Mouse (Mus musculus): Measurements from ENCODE around the gene Tmem178. TPM values are rescaled to one million over a fixed set of nuclear protein-coding genes. Genes with fewer than 3 reads are reported as not detected.

Gene Tmem178
- total RNA-seq, 2 experiments from 2014 or later: 3.2 TPM

DNA sequence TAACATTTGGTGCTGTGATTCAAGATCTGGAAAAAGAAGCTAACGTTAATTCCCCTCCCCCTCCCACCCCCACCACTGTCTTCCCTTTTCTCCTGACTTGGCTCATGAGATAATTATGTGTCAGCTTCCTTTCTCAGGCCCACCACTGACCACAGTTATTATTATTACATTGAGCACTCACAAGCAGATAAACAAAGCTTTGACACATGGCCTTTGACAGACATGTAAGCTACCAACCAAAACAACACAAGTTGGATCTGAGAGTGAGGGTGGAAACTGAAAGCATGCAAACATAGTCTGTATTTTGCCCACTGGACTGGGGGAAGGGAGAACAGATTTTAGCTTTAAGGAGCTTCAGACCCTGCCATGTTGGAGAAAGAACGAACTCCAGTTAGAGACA, 52.8 kb downstream of the Tmem178 start:
- no peak for DNase-seq

GRCm38 (mm10) chr17:80998958-80999357, 54.5 kb downstream of the Tmem178 start:
- DNase-seq: no peak

DNA sequence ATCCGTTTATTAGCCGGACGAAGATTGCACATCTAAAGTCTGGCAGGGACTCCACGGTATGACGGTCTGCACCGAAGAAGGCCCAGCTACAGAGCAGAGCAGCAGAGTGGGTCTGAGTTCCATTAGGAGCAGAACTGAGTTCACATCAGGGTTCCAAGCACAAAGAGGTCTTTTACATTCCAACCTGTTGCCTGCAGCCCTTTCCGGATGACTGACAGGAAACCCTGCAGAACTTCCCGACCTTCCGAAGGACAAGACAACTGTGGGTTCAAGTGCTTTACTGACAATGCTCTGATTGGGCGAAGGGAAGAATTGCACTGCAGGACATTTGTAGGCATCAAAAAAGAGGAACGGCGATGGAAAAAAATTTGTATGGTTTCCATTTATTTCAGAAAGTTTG, 56.6 kb downstream of the Tmem178 start:
- no peak for DNase-seq

DNA sequence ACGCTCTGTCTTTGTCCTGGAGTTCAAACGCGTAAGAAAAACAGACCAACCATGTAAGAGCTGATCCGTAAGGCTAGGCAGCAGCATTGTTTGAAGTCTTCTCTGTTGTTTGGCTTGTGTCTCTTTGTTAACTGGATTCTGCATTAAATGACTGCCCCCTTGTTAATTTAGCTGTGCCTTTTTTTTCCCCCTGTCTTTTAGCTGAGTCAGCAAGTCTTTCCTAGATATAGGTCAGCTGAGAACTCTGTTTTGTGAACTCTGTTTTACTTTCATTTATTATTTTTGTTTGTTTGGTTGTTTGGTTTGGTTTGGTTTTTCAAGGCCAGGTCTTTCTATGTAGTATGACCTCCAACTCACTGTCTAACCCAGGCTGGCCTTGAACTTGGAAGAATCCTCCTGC, 57.2 kb downstream of the Tmem178 start:
- DNase-seq: no peak

GRCm38 (mm10) chr17:81002130-81002529, 57.7 kb downstream of the Tmem178 start:
- no peak for DNase-seq

DNA sequence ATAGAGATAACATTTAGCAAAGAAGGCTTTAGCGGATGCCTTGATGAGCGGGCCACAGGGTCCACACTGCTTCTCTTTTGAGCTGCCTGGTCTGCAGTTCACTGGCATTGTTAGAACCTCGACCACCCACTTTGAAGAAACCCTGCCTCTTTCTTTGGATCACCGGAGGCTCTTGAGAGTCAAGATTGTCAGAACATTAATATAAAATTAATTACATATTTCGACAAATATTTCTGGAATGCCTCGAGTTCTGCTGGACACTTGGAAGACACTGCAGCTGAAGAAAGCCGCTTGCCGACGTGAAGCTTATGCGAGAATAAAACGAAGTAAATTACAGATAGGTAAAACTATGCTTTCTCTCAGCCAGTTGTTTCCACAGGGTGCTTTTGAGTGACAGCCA, 60.0 kb downstream of the Tmem178 start:
- DNase-seq: no peak

DNA sequence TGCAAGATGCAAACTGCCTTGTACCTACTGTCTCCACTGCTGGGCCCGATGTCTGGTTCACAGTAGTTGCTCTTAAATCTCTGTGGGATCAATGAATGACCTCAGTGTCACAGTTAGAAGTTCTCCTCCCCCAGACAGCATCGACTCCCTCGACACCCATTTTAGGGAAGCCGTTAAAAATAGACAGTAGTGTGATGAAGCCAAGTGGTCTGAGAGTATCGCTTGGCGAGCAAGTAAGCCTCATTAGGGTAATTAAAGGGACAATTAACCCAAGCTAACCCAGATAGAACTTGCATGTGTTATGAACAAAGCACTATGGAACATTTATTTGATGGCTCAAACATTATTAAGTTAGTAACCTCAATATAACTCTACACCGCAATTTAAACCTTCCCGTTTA, 60.9 kb downstream of the Tmem178 start:
- no peak for DNase-seq

GRCm38 (mm10) chr17:81009112-81009511, 64.7 kb downstream of the Tmem178 start:
- DNase-seq: no peak

DNA sequence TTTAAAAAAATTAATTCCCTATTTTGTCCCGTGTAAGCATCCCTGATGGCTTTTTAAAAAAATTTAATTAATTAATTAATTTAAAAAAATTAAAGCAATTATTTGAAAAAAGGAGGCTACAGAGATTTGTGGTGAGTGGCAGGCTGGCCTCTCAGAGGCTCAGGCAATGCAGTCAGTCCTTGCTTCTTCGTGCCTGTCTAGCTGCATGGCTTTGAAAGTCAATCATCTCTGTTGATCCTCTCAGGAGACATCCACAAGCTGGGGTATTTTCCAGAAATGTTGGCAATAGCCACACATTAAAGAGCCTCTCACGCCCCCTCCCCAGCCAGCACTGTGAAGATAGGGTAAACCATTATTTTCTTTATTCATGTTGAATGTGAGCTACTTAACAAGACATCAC, 65.8 kb downstream of the Tmem178 start:
- no peak for DNase-seq

GRCm38 (mm10) chr17:81010844-81011685, 66.6 kb downstream of the Tmem178 start:
- no peak for DNase-seq

DNA sequence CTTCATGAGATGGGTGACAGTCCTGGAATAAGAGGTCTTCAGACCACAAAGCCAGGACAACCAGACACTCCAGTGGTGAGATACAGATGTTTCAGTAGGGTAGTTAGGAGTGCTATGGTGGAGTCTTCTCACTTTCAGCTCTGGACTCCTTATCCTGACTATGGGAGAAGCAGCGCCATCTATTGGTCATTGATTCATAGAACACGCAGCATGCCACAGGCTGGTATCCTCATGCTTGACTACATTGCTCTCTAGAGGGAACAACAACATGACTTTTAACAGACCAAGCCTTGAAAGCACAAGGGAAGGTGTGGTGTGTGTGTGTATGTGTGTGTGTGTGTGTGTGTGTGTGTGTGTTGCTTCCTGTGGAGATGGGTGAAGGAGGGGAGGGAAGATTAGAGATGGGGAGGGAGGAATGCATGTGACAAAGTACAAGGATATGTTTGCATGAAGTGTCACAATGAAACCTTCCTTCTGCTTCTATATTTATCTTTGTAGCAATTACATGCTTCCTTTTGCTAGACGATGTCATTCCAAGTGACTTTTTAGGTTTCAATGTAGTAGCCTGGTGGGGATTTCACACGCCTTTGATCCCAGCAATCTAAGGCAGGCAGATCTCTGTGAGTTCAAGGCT, 71.5 kb downstream of the Tmem178 start:
- peak; percentile 66 for DNase-seq

DNA sequence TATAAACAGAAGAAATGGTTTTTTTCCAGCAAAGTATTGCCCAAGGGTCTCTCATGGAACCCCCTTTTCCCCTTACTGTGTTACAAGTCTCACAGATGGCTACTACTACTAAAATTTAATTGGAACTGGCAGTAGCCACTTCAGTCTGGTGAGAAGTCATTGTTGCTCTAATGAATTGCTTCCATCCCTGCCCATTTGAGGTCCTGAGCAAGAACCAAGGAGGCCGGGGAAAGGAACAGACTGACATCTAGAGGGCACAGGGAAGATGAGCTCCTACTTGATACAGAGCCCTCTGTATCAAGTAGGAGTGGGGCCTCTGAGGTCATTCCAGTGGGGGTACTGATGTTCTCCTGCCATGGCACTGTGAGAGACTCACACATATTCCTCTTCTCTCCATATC, 72.7 kb downstream of the Tmem178 start:
- DNase-seq: no peak

DNA sequence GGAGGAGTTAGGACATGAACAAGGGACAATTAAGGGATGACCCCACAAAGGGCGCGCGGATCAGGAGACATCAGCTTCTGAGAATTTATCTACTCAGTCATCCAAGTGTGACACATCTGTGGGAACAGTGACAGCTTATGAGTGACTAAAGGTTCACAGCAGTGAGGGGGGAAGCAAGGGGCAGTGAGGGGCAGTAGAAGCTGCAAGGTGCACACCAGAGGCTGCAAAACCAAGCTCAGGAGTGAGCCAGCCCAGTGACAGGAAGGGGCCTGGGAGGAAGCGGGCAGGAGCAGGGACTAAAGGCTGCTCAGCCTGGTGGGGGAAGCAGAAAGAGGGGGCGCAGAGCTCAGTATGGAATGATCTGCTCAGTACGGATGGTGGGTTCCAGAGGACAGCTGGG, 82.9 kb downstream of the Tmem178 start:
- DNase-seq: no peak

- DNase-seq: no peak
These were observed 87.5 kb downstream of the Tmem178 start for GRCm38 (mm10) chr17:81031830-81032442.

- DNase-seq: no peak
These were observed 88.5 kb downstream of the Tmem178 start for GRCm38 (mm10) chr17:81032957-81033356.

GRCm38 (mm10) chr17:81035354-81035753, 90.9 kb downstream of the Tmem178 start:
- no peak for DNase-seq

GRCm38 (mm10) chr17:81038707-81039408, 94.4 kb downstream of the Tmem178 start:
- no peak for DNase-seq

- no peak for DNase-seq
These were observed 97.2 kb downstream of the Tmem178 start for GRCm38 (mm10) chr17:81041662-81042061.

DNA sequence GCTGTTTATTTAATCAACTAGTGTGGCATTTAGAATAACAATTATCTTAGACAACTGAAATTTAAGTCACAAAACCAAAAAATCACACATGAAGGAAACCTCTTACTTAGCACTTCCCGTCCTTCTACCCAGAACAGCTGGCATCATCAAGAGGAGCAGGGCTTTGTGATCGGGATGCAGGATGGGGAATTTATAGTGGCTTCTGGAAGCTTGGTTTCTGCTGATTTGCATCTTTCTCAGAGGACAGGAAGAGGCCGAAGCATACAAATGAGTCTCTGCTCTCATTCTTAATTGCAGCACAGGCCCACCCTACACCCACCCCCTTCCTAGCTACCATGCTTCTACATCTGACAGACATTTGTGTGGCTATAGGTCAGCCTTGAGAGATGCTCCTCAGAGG, 99.9 kb downstream of the Tmem178 start:
- no peak for DNase-seq

- no peak for DNase-seq
These were observed 100.7 kb downstream of the Tmem178 start for GRCm38 (mm10) chr17:81045115-81045514.

DNA sequence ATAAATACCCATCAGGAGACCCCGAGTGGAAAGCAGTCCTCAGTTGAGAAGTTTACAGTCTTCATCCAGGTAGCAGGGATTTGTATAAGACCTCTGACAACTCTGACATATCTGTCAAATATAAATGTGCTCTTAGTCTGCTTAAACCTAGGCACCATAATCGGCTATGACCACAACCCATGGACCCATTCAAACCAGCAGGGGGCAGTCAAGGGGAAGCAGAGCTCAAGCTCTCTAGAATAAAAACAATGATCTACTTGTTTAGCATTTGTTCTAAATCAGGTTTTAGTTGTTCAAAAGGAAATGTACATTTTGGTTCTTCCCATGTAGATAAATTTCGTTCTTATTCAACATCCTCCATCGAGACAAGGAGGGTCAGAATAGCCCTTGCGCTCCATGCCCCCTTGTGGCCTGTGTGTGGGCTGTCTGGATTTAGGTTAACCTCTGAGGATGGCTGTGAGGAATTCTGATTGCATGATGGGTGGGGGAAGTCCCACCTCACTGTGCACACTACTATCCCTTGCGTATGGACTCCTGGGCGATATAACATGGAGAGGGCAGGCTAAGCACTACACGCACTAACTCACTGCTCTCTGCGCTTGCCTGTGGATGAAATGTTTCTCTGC, 101.2 kb downstream of the Tmem178 start:
- DNase-seq: peak; percentile 47

DNA sequence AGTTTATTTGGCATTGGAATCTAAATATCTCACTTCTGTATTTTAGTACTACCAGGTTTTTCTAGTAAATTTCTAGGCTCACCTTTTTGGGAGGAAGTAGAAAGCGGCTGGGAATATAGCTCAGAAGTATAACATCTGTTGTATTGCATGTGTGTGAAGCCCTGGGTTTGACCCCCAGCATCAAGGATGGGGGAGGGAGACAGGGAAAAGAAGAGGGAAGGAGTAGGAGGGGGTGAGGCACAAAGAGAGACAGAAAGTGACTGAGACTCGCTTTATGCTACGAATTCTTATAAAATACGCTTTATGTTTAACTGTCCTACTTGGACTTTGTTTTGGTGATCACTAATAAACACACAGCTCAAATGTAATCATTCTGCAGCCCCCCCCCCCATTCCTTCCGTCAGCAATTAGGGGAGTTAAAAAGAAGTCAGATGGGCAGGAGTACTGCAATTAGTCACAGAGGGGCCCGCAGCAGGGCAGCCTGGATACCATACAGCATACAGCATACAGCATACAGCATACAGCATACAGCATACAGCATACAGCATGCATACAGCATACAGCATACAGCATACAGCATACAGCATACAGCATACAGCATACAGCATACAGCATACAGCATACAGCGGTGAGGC, 103.6 kb downstream of the Tmem178 start:
- DNase-seq: no peak
